Mouse (Mus musculus): ENCODE measurements at regions not wholly inside any gene's neighbourhood (a gene's known extent, or its start where the extent isn't known, plus 50 kb on each side); places are given as distances from the start of the nearest gene placed in this dataset.

- no peaks in the 10 kb centered on the region for H3K27me3 ChIP-seq (ENCODE audit: control insufficient read depth, insufficient read depth, low read length)
- no peaks in the 10 kb centered on the region for H3K79me2 ChIP-seq (replicated peaks; ENCODE audit: control insufficient read depth, insufficient read depth, low read length)
- H3K4me1 ChIP-seq (ENCODE audit: control insufficient read depth, insufficient read depth, low read length): no peaks in the 10 kb centered on the region
- no peak overlapping the region for H3K4me3 ChIP-seq
- intact Hi-C loops (cut with DNase I): no loop called here
- TF ChIP-seq EP300 (IDR thresholded peaks at IDR 0.05; ENCODE audit: insufficient read depth, low read depth, low read length): no peak
- no peak for TF ChIP-seq POLR2A (IDR thresholded peaks at IDR 0.05; ENCODE audit: insufficient read depth, low read depth, low read length)
- TF ChIP-seq CTCF (IDR thresholded peaks at IDR 0.05): no peak
- no peak overlapping the region for H3K9ac ChIP-seq (ENCODE audit: low read depth, low read length)
- WGBS: 49% methylated on average over 1 of the region's 1 CpGs
- no peak for DNase-seq
- no peak overlapping the region for H3K27ac ChIP-seq
- H3K36me3 ChIP-seq (ENCODE audit: control insufficient read depth, insufficient read depth, low read length): no peaks in the 10 kb centered on the region
Observed at GRCm38 (mm10) chr3:35232487-35232886, 521.4 kb upstream of the Atp11b start.

- H3K36me3 ChIP-seq (ENCODE audit: control insufficient read depth, insufficient read depth, low read length): no peaks in the 10 kb centered on the region
- no peaks in the 10 kb centered on the region for H3K79me2 ChIP-seq (replicated peaks; ENCODE audit: control insufficient read depth, insufficient read depth, low read length)
- no peaks in the 10 kb centered on the region for H3K4me1 ChIP-seq (ENCODE audit: control insufficient read depth, insufficient read depth, low read length)
- no peak for DNase-seq
- no peaks in the 10 kb centered on the region for H3K27me3 ChIP-seq (ENCODE audit: control insufficient read depth, insufficient read depth, low read length)
- H3K9ac ChIP-seq (ENCODE audit: low read depth, low read length): no peak overlapping the region
- no peak overlapping the region for H3K4me3 ChIP-seq
- 73% methylated on average over 3 of the region's 3 CpGs for WGBS
- intact Hi-C loops (cut with DNase I): no loop called here
- TF ChIP-seq CTCF (IDR thresholded peaks at IDR 0.05) (no peak), POLR2A (IDR thresholded peaks at IDR 0.05; ENCODE audit: insufficient read depth, low read depth, low read length) (no peak), EP300 (IDR thresholded peaks at IDR 0.05; ENCODE audit: insufficient read depth, low read depth, low read length) (no peak)
- H3K27ac ChIP-seq: no peak overlapping the region
Observed at GRCm38 (mm10) chr3:35235066-35235465, 518.8 kb upstream of the Atp11b start.

GRCm38 (mm10) chr3:35235772-35236171 is 518.1 kb upstream of the Atp11b start:
- Histone ChIP-seq H3K27me3 (ENCODE audit: control insufficient read depth, insufficient read depth, low read length) (no peaks in the 10 kb centered on the region), H3K4me3 (no peak overlapping the region), H3K9ac (ENCODE audit: low read depth, low read length) (no peak overlapping the region), H3K4me1 (ENCODE audit: control insufficient read depth, insufficient read depth, low read length) (no peaks in the 10 kb centered on the region), H3K27ac (no peak overlapping the region), H3K79me2 (replicated peaks; ENCODE audit: control insufficient read depth, insufficient read depth, low read length) (no peaks in the 10 kb centered on the region), H3K36me3 (ENCODE audit: control insufficient read depth, insufficient read depth, low read length) (no peaks in the 10 kb centered on the region)
- TF ChIP-seq EP300 (IDR thresholded peaks at IDR 0.05; ENCODE audit: insufficient read depth, low read depth, low read length) (no peak), POLR2A (IDR thresholded peaks at IDR 0.05; ENCODE audit: insufficient read depth, low read depth, low read length) (no peak), CTCF (IDR thresholded peaks at IDR 0.05) (no peak)
- intact Hi-C loops (cut with DNase I): no loop called here
- DNase-seq: no peak
- WGBS: 63% methylated on average over 5 of the region's 5 CpGs

GRCm38 (mm10) chr3:35237342-35237741 is 516.6 kb upstream of the Atp11b start:
- Histone ChIP-seq H3K9ac (ENCODE audit: low read depth, low read length) (no peak overlapping the region), H3K27ac (no peak overlapping the region), H3K4me3 (no peak overlapping the region), H3K79me2 (replicated peaks; ENCODE audit: control insufficient read depth, insufficient read depth, low read length) (no peaks in the 10 kb centered on the region), H3K27me3 (ENCODE audit: control insufficient read depth, insufficient read depth, low read length) (no peaks in the 10 kb centered on the region), H3K36me3 (ENCODE audit: control insufficient read depth, insufficient read depth, low read length) (no peaks in the 10 kb centered on the region), H3K4me1 (ENCODE audit: control insufficient read depth, insufficient read depth, low read length) (no peaks in the 10 kb centered on the region)
- TF ChIP-seq CTCF (IDR thresholded peaks at IDR 0.05) (no peak), POLR2A (IDR thresholded peaks at IDR 0.05; ENCODE audit: insufficient read depth, low read depth, low read length) (no peak), EP300 (IDR thresholded peaks at IDR 0.05; ENCODE audit: insufficient read depth, low read depth, low read length) (no peak)
- intact Hi-C loops (cut with DNase I): no loop called here
- no peak for DNase-seq
- 81% methylated on average over 6 of the region's 6 CpGs for WGBS

GRCm38 (mm10) chr3:35242349-35242748 is 511.6 kb upstream of the Atp11b start:
- intact Hi-C loops (cut with DNase I): no loop called here
- Histone ChIP-seq H3K4me3 (no peak overlapping the region), H3K9ac (ENCODE audit: low read depth, low read length) (no peak overlapping the region), H3K27me3 (ENCODE audit: control insufficient read depth, insufficient read depth, low read length) (no peaks in the 10 kb centered on the region), H3K36me3 (ENCODE audit: control insufficient read depth, insufficient read depth, low read length) (no peaks in the 10 kb centered on the region), H3K79me2 (replicated peaks; ENCODE audit: control insufficient read depth, insufficient read depth, low read length) (no peaks in the 10 kb centered on the region), H3K4me1 (ENCODE audit: control insufficient read depth, insufficient read depth, low read length) (no peaks in the 10 kb centered on the region), H3K27ac (no peak overlapping the region)
- no peak for DNase-seq
- 55% methylated on average over 6 of the region's 6 CpGs for WGBS
- TF ChIP-seq CTCF (IDR thresholded peaks at IDR 0.05): no peak
- no peak for TF ChIP-seq EP300 (IDR thresholded peaks at IDR 0.05; ENCODE audit: insufficient read depth, low read depth, low read length)
- TF ChIP-seq POLR2A (IDR thresholded peaks at IDR 0.05; ENCODE audit: insufficient read depth, low read depth, low read length): no peak

GRCm38 (mm10) chr3:35242871-35243529 is 510.9 kb upstream of the Atp11b start:
- no peak overlapping the region for H3K27ac ChIP-seq
- H3K4me1 ChIP-seq (ENCODE audit: control insufficient read depth, insufficient read depth, low read length): no peaks in the 10 kb centered on the region
- no peak overlapping the region for H3K4me3 ChIP-seq
- intact Hi-C loops (cut with DNase I): no loop called here
- no peak for TF ChIP-seq CTCF (IDR thresholded peaks at IDR 0.05)
- TF ChIP-seq POLR2A (IDR thresholded peaks at IDR 0.05; ENCODE audit: insufficient read depth, low read depth, low read length): no peak
- no peak for TF ChIP-seq EP300 (IDR thresholded peaks at IDR 0.05; ENCODE audit: insufficient read depth, low read depth, low read length)
- H3K36me3 ChIP-seq (ENCODE audit: control insufficient read depth, insufficient read depth, low read length): no peaks in the 10 kb centered on the region
- no peak overlapping the region for H3K9ac ChIP-seq (ENCODE audit: low read depth, low read length)
- no peaks in the 10 kb centered on the region for H3K27me3 ChIP-seq (ENCODE audit: control insufficient read depth, insufficient read depth, low read length)
- no peak for DNase-seq
- 67% methylated on average over 10 of the region's 10 CpGs for WGBS
- H3K79me2 ChIP-seq (replicated peaks; ENCODE audit: control insufficient read depth, insufficient read depth, low read length): no peaks in the 10 kb centered on the region

Measured in heart, adult 2 months (tissue).